Mouse (Mus musculus) lung, adult 2 months (tissue): ENCODE results near the gene N4bp1. TPM values are rescaled to one million over a fixed set of nuclear protein-coding genes. Genes with fewer than 3 reads are reported as not detected.
A peak's percentile ranks its signal among the peaks of the same experiment; 100 is the strongest.

Experiments used
- DNase-seq: peaks from one replicate; pipeline ENCODE4 v3.0.0; 2022
- H3K4me1 ChIP-seq: fragments of 200-500 bp; 2 replicates; pipeline ENCODE4 v1.6.1; 2011; ENCODE audit warnings: low read length; ENCODE audit not compliant: control insufficient read depth, insufficient read depth
- H3K4me3 ChIP-seq: fragments of 200-500 bp; replicated peaks from 2 replicates; pipeline ENCODE3; 2011; ENCODE audit warnings: low read depth, mild to moderate bottlenecking, control low read depth, low read length; ENCODE audit errors: extremely low read depth
- CTCF ChIP-seq: fragments of 200-500 bp; IDR thresholded peaks from 2 replicates; pipeline ENCODE4 v1.5.1; 2011; ENCODE audit warnings: mild to moderate bottlenecking, low read length, control low read depth; ENCODE audit not compliant: insufficient read depth
- POLR2A ChIP-seq: fragments of 200-500 bp; IDR thresholded peaks from 2 replicates; pipeline ENCODE4 v1.6.1; 2011; ENCODE audit warnings: low read depth, mild to moderate bottlenecking, control low read depth, low read length, borderline replicate concordance; ENCODE audit errors: extremely low read depth
- WGBS: fragments of 180-500 bp; shearing (Covaris S2); methylation state at CpG from one replicate; pipeline ENCODE4 v1.1.7; 2018; 5-methylcytosine and 5-hydroxymethylcytosine counted together
- polyA plus RNA-seq: library from polyadenylated mRNA; depleted of rRNA; stranded (reverse); fragments of >200 nt; gene quantifications from 2 replicates; pipeline ENCODE4 v1.2.3, GENCODE M21; 2012

The N4bp1 gene
- polyA plus RNA-seq, 1 experiment, result 18.9 TPM

DNA sequence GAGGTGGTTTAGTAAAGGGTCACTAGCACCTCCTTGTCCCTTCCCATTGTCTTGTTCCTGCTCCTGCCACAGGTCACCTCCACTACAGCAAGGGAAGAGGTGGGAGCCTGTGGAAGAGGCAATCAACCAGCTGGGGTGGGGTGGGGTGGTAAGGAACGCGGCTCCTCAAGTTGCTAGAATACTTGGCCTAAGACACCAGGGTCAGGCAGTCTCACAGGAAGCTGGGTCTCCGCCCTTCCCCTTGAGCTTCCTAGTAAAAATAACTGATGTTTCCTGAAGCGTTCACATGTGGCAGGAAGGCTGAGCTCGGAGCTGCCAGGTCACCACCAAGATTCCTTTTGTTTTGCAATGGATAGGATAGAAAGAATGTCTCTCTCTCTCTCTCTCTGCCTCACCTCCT lies 16.9 kb upstream of the N4bp1 start:
- 23% methylated on average over 5 of the region's 5 CpGs for WGBS
- Histone ChIP-seq H3K4me1 (peaks cover 6% of the 10 kb centered on the region), H3K4me3 (no peak overlapping the region)
- no peak for DNase-seq
- TF ChIP-seq CTCF (no peak), POLR2A (peak; percentile 30; the same call in 1 of the 2 replicates)

DNA sequence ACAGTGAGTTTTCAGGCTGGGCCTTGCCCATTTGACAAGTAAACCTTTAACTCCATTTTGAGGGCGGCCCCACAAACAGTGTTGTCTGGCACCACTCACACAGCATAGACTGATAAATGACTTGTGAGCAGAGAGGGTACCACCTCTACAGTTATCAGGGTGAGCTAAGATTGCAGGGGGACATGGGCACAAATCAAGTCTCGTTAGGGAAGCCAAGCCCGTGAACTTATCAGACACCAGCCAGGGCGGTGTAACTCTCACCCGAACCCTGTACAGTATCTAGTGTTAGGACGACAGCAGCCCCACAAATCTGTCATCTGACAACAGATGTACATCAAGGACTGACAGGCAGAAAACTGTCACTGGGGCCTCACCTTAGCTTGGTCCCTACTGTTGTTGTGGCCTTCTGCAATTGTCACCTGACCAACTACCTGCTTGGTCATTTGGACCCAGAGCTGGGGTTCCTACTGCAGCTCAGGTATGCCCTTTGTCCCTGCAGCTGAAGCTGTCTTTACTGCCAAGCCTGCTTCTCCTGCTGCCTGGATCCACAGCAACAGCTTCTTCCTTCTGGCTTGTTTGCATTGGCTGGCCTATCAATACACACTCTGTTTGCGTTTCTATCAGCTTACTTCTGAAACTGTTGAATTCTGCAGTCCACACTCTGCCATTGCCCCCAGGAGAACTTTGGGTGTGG lies 12.8 kb upstream of the N4bp1 start:
- WGBS, result 68% methylated on average over 7 of the region's 7 CpGs
- no peak for DNase-seq
- H3K4me3 ChIP-seq, result no peak overlapping the region
- peaks cover 8% of the 10 kb centered on the region for H3K4me1 ChIP-seq
- TF ChIP-seq CTCF (no peak), POLR2A (no peak)

DNA sequence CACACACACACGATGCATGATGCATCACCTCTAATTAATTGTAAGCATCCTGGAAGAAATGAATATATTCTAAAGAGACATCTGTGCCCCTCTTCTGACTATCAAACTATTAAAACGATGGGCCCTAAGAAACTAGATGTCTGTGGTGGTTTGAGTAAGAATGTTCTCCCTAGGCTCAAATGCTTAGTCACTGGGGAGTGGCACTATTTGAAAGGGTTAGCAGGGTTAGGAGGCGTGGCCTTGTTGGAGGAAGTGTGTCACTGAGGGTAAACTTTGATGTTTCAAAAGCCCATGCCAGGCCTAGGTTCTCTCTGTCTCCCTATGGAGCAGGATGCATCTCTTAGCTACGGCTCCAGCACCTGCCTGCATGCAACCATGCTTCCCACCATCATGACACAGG lies 10.3 kb upstream of the N4bp1 start:
- Histone ChIP-seq H3K4me3 (no peak overlapping the region), H3K4me1 (peaks cover 2% of the 10 kb centered on the region; the same call in 1 of the 2 replicates)
- no peak for DNase-seq
- WGBS, result 95% methylated on average over 4 of the region's 4 CpGs
- no peak for TF ChIP-seq CTCF
- TF ChIP-seq POLR2A, result no peak

DNA sequence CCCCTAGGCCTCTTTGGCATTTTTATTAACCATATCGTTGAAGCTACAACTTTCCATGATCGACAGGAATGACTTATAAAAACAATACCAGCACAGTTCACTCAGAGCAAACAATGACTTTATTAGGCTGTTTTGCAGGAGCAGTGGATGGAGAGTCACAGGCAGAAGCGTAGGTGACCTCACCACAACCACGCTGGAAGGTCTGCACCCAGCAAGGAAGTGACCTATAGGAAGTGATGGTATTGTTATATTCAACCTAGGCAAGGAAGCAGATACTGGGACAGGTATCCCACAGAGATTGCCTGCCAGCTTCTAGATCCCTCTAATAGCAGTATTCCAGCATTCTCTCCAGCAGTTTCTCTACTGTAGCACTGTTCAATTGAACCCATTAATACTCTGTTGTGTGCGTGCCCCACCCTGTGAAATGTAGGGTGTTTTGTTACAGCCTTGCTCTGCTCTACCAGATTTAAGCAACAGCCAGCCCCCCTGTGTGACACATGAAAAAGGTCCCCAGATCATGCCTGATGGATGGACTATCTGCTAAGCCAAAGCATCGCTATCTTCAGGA lies 9.2 kb upstream of the N4bp1 start:
- TF ChIP-seq CTCF (no peak), POLR2A (no peak)
- Histone ChIP-seq H3K4me1 (peaks cover 4% of the 10 kb centered on the region; the same call in 1 of the 2 replicates), H3K4me3 (no peak overlapping the region)
- no peak for DNase-seq
- 60% methylated on average over 6 of the region's 6 CpGs for WGBS

DNA sequence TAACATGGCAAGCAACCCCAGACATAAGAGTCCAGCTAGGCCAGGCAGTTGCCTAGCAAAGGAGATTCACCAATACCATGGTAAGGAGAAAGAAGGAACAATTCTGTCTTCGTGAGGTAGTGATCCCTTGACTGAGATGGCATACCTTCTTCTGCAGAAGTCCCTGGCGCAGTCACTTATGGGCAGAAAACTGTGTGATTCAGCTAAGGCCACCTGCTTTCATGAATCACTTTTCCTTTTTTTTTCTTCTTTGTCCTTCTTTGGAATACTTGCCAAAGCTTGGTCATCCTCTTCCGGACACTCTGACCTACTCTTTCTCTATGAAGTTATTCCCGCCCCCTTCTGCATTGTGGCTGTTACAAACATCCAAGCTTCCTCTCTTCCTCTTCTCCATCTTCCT lies 8.5 kb upstream of the N4bp1 start:
- Histone ChIP-seq H3K4me3 (no peak overlapping the region), H3K4me1 (peaks cover 4% of the 10 kb centered on the region; the same call in 1 of the 2 replicates)
- DNase-seq, result no peak
- TF ChIP-seq POLR2A (no peak), CTCF (no peak)
- 72% methylated on average over 4 of the region's 4 CpGs for WGBS

DNA sequence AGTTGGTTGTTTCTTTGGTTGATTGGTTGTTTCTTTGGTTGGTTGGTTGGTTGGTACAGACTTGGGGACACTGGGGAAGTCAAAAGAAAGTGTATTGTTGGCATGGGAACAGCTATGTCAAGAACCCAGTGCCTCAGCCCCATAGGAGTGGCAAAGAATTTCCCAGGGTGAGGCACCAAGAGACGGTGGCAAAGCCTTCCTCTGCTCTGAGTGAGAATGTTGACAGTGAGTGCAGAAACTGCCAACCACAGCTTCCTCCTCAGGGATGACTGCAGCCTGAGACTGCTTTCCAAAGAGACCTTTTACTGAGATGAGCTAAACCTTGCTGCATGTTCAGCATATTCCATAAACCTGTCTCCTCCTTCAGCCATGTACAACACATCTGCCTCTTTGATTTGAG lies 6.5 kb upstream of the N4bp1 start:
- H3K4me3 ChIP-seq, result no peak overlapping the region
- WGBS, result 39% methylated on average over 1 of the region's 1 CpGs
- peaks cover 6% of the 10 kb centered on the region; the same call in 1 of the 2 replicates for H3K4me1 ChIP-seq
- no peak for DNase-seq
- no peak for TF ChIP-seq CTCF
- no peak for TF ChIP-seq POLR2A

DNA sequence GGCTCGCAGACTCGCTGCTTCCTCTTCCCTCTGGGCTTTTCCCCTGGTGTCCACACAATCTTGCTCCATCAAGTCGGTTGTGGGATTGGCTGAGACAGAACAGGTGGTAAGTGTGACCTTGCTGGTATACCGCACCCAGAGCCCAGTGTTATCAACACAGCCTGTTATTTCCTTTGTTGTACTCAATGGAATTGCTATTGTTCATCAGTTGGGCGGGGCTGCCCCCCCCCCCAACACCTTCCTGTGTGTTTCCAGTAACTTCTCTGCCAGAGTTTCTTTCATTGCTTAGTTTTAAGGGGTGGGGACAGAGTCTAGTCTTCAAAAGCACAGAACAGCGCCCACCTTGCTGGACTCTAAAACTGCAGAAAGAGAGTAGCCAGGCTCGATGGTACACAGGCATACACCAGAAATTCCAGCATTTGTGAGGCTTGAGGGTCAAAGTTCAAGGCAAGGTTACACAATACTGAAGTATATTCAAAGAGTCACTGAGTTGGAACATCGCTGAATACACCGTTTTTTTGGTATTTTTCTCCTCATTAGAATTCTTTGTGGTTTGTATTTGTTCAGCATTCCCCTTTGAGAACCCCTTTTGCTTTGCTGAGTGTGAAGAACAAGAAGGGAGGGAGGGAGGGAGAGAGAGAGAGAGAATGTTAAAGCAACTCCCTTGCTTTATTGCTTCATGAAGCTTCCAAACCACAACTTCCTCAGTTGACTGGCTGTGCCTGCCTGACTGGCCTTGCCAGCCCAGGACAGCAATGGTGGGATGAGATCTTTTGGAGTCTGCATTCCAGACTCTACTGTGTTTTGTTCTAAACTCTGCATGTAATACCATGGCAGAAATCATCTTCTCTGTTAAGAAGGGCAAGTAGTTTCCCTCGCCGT lies 3.2 kb upstream of the N4bp1 start:
- WGBS, result 41% methylated on average over 11 of the region's 11 CpGs
- DNase-seq, result no peak
- Histone ChIP-seq H3K4me3 (no peak overlapping the region), H3K4me1 (0 out of 2 replicates have a peak, but pooled peaks cover 4% of the 10 kb centered on the region)
- TF ChIP-seq CTCF (no peak), POLR2A (no peak)

DNA sequence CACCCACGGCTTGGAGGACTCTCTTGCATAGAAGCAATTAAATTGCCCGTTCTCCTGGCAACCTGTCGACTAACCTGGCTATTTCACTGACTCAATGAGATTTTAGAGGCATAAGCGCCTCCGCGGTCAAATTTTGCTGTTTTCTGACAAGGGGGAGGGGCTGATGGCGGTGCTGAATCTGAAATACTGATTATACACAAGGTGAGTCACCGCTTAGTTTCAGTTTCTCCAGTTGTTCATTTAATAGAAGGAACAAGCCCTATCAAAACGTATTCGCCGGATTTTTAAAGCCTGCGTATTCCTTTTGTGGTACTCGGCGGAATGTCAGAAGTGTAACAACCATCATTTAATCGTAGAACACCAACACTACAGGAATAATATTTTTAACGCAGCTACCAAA lies 991 bp downstream of the N4bp1 start:
- TF ChIP-seq CTCF (no peak), POLR2A (no peak)
- peak overlapping the region; percentile 97 for H3K4me3 ChIP-seq
- under 1% methylated on average over 16 of the region's 16 CpGs for WGBS
- DNase-seq, result no peak
- H3K4me1 ChIP-seq, result peaks cover 16% of the 10 kb centered on the region
